Mouse (Mus musculus) forebrain, embryonic 16.5 days (tissue): Measurements from ENCODE around the gene Zfp568. TPM values are rescaled to one million over a fixed set of nuclear protein-coding genes. Genes with fewer than 3 reads are reported as not detected.
"Not testable (repeated sequence)": the region's sequence is repeated elsewhere in the genome, so short reads cannot be mapped to it uniquely, and the experiment has no call there.

ENCODE experiments used
- ATAC-seq: fragments of 200-750 bp; cut with Nextera tagmentation; 2 replicates; pipeline ENCODE4 v1.8.0; 2017; ENCODE audit warnings: mild to moderate bottlenecking, moderate library complexity
- H3K27ac ChIP-seq: fragments of 300-500 bp; sonication (generic); 2 replicates; pipeline ENCODE4 v1.5.1; 2014; ENCODE audit warnings: low read length, control low read depth
- H3K27me3 ChIP-seq: fragments of 300-500 bp; sonication (generic); replicated peaks from 2 replicates; pipeline ENCODE4 v1.6.1; 2014; ENCODE audit warnings: low read length; ENCODE audit not compliant: control insufficient read depth, insufficient read depth
- H3K36me3 ChIP-seq: fragments of 300-500 bp; sonication (generic); 2 replicates; pipeline ENCODE4 v1.6.1; 2014; ENCODE audit not compliant: control insufficient read depth, insufficient read depth
- H3K4me1 ChIP-seq: fragments of 300-500 bp; sonication (generic); replicated peaks from 2 replicates; pipeline ENCODE4 v1.6.1; 2014; ENCODE audit warnings: low read length; ENCODE audit not compliant: control insufficient read depth, insufficient read depth
- H3K4me2 ChIP-seq: fragments of 300-500 bp; sonication (generic); 2 replicates; pipeline ENCODE4 v1.6.1; 2014; ENCODE audit warnings: mild to moderate bottlenecking, low read length, control low read depth
- H3K4me3 ChIP-seq: fragments of 300-500 bp; sonication (generic); replicated peaks from 2 replicates; pipeline ENCODE4 v1.5.1; 2014; ENCODE audit warnings: mild to moderate bottlenecking, low read length, control low read depth
- H3K9ac ChIP-seq: fragments of 300-500 bp; sonication (generic); replicated peaks from 2 replicates; pipeline ENCODE4 v1.6.1; 2014; ENCODE audit warnings: low read depth, low read length, control low read depth
- H3K9me3 ChIP-seq: fragments of 300-500 bp; sonication (generic); 2 replicates; pipeline ENCODE4 v1.6.1; 2016; ENCODE audit warnings: low read length; ENCODE audit not compliant: control insufficient read depth
- WGBS: fragments of 180-500 bp; shearing (Covaris S2); extraction: QIAGEN DNeasy Blood & Tissue Kit; methylation state at CpG from one replicate; pipeline ENCODE4 v1.1.7; 2014; 5-methylcytosine and 5-hydroxymethylcytosine counted together
- polyA plus RNA-seq: library from polyadenylated mRNA; unstranded; fragments of >200 nt; fragmentation: Nextera tagmentation; extraction: Ambion mirVana; gene quantifications from 2 replicates; pipeline ENCODE4 v1.2.1, GENCODE M21; 2015

The Zfp568 gene
- polyA plus RNA-seq, 1 experiment from 2014 or later, result 3.0 TPM

- Histone ChIP-seq H3K27me3 (no peaks in the 10 kb centered on the region), H3K4me2 (no peak overlapping the region), H3K4me1 (peaks cover 7% of the 10 kb centered on the region; the same call in 1 of the 2 replicates), H3K27ac (no peak overlapping the region), H3K36me3 (no peaks in the 10 kb centered on the region), H3K4me3 (no peak overlapping the region), H3K9me3 (no peaks in the 10 kb centered on the region), H3K9ac (no peak overlapping the region)
- WGBS, result 66% methylated on average over 9 of the region's 10 CpGs
- ATAC-seq, result no peak
These were observed 27.5 kb upstream of the Zfp568 start for GRCm38 (mm10) chr7:29956257-29956656.

GRCm38 (mm10) chr7:29958125-29958724 lies 25.5 kb upstream of the Zfp568 start:
- ATAC-seq, result no peak
- Histone ChIP-seq H3K27ac (no peak overlapping the region), H3K9ac (no peak overlapping the region), H3K4me3 (no peak overlapping the region), H3K27me3 (no peaks in the 10 kb centered on the region), H3K4me2 (no peak overlapping the region), H3K9me3 (no peaks in the 10 kb centered on the region), H3K36me3 (no peaks in the 10 kb centered on the region), H3K4me1 (peaks cover 5% of the 10 kb centered on the region; the same call in 1 of the 2 replicates)
- 86% methylated on average over 11 of the region's 11 CpGs for WGBS

DNA sequence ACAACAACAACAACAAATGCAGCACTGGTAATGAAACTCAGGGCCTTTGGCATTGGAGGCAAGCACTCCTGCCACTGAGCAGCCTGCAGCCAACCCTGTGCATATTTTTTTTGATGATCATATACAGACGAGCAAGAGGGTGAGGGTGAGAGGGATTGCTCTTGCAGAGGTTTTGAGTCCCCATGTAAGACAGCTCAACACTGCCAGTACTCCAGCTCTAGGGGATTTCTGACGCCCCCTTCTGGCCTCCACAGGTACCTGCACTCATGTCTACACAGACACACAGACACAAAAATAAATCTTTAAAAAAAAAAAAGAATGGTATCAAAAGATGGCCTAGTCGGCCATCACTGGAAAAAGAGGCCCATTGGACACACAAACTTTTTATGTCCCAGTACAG lies 24.8 kb upstream of the Zfp568 start:
- WGBS, result 59% methylated on average over 3 of the region's 3 CpGs

DNA sequence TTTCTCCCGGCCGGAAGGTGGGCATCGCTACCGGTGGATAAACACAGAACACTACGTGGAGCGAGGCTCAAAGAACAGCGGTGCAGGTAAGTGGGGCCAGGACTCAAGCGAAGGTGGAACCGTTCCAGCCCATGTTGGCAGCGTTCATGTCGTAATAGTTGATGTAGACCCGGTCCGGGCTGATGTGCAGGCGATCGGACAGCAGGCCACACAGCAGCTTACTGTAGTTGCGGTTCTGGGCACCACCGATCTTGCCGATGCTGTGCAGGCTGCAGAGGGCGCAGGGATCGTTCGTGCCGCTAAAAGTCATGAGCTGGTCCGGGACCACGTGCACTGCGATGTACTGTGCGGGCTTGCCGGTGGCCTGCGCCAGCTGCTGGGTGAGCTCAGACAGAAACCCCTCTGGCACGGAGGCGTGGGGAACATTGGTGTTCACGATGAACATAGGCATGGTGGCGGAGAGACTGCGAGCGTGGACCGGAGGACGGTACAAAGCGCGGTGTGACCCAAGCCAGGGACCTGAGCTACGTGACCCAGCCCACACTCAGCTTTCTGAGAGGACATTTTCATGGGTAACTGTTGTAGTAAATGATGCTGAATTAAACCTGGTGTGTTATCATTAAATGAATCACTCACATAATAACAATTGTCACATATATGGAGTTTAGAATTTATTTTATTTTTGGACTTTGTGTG lies 18.5 kb upstream of the Zfp568 start:
- H3K4me2 ChIP-seq, ATAC-seq, H3K4me1 ChIP-seq, H3K9me3 ChIP-seq, H3K9ac ChIP-seq, H3K4me3 ChIP-seq, H3K27ac ChIP-seq, H3K27me3 ChIP-seq, H3K36me3 ChIP-seq: not testable (repeated sequence)
- WGBS, result 57% methylated on average over 33 of the region's 39 CpGs

More for the DNA sequence above, 24.8 kb upstream of the Zfp568 start:
- Histone ChIP-seq H3K36me3 (no peaks in the 10 kb centered on the region), H3K9ac (no peak overlapping the region), H3K4me1 (peaks cover 5% of the 10 kb centered on the region; the same call in 1 of the 2 replicates), H3K4me3 (no peak overlapping the region), H3K27ac (no peak overlapping the region), H3K27me3 (no peaks in the 10 kb centered on the region), H3K9me3 (no peaks in the 10 kb centered on the region), H3K4me2 (no peak overlapping the region)
- no peak for ATAC-seq

DNA sequence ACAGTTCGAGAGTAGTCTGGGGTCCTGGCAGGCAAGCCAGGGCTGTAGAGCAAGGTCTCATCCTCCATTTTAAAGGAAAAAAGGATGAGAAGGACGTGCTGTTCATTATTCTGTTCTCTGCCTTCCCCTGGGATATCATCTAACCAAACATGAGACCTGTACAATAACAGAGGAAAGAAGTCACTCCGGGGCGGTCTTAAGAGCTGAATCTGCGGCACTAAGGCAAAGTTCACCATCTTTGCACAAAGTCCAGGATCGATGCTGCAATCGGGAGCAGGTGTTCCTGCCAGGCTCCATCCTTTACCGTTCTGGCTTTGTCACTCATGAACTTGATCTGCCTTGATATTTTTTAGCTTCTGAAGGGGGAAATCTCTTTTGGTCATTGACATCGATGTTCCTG lies 13.1 kb upstream of the Zfp568 start:
- 85% methylated on average over 9 of the region's 9 CpGs for WGBS
- no peak for ATAC-seq
- H3K4me2 ChIP-seq, result no peak overlapping the region
- no peak overlapping the region for H3K27ac ChIP-seq
- no peaks in the 10 kb centered on the region for H3K9me3 ChIP-seq
- no peak overlapping the region for H3K9ac ChIP-seq
- H3K4me1 ChIP-seq, result no peaks in the 10 kb centered on the region
- H3K27me3 ChIP-seq, result no peaks in the 10 kb centered on the region
- no peaks in the 10 kb centered on the region for H3K36me3 ChIP-seq
- H3K4me3 ChIP-seq, result no peak overlapping the region

GRCm38 (mm10) chr7:29980761-29981160 lies 3.0 kb upstream of the Zfp568 start:
- Histone ChIP-seq H3K27ac (no peak overlapping the region), H3K4me3 (no peak overlapping the region), H3K9ac (no peak overlapping the region), H3K4me1 (peaks cover 16% of the 10 kb centered on the region), H3K9me3 (no peaks in the 10 kb centered on the region), H3K27me3 (no peaks in the 10 kb centered on the region), H3K4me2 (no peak overlapping the region), H3K36me3 (no peaks in the 10 kb centered on the region; the same call in 1 of the 2 replicates)
- WGBS, result 88% methylated on average over 1 of the region's 1 CpGs
- ATAC-seq, result no peak

- H3K27ac ChIP-seq, result no peak overlapping the region
- no peaks in the 10 kb centered on the region; the same call in 1 of the 2 replicates for H3K36me3 ChIP-seq
- WGBS, result 52% methylated on average over 5 of the region's 5 CpGs
- H3K9me3 ChIP-seq, result no peaks in the 10 kb centered on the region
- no peak overlapping the region for H3K4me2 ChIP-seq
- no peaks in the 10 kb centered on the region for H3K27me3 ChIP-seq
- H3K4me3 ChIP-seq, result no peak overlapping the region
- no peak for ATAC-seq
- no peak overlapping the region for H3K9ac ChIP-seq
- H3K4me1 ChIP-seq, result peaks cover 16% of the 10 kb centered on the region
These were observed 2.3 kb upstream of the Zfp568 start for GRCm38 (mm10) chr7:29981455-29981854.

- Histone ChIP-seq H3K27ac (no peak overlapping the region), H3K9me3 (no peaks in the 10 kb centered on the region), H3K4me1 (peaks cover 16% of the 10 kb centered on the region), H3K4me2 (no peak overlapping the region), H3K27me3 (no peaks in the 10 kb centered on the region), H3K36me3 (no peaks in the 10 kb centered on the region; the same call in 1 of the 2 replicates), H3K4me3 (no peak overlapping the region), H3K9ac (no peak overlapping the region)
- ATAC-seq, result no peak
- 91% methylated on average over 3 of the region's 3 CpGs for WGBS
These were observed 1.9 kb upstream of the Zfp568 start for GRCm38 (mm10) chr7:29981860-29982259.

GRCm38 (mm10) chr7:29982341-29982740 lies 1.4 kb upstream of the Zfp568 start:
- Histone ChIP-seq H3K4me3 (no peak overlapping the region), H3K4me1 (peaks cover 16% of the 10 kb centered on the region), H3K27me3 (no peaks in the 10 kb centered on the region), H3K9me3 (no peaks in the 10 kb centered on the region), H3K9ac (no peak overlapping the region), H3K4me2 (no peak overlapping the region), H3K36me3 (no peaks in the 10 kb centered on the region; the same call in 1 of the 2 replicates), H3K27ac (no peak overlapping the region)
- no peak for ATAC-seq
- WGBS, result 75% methylated on average over 4 of the region's 4 CpGs
